Mouse (Mus musculus) kidney, postnatal 0 days (tissue): Measurements from ENCODE around the gene Actr8. TPM values are rescaled to one million over a fixed set of nuclear protein-coding genes. Genes with fewer than 3 reads are reported as not detected.
A peak's percentile ranks its signal among the peaks of the same experiment; 100 is the strongest.

ENCODE experiments used
- ATAC-seq: fragments of 200-750 bp; cut with Nextera tagmentation; replicated peaks from 2 replicates; pipeline ENCODE4 v1.8.0; 2017; ENCODE audit warnings: low read depth, moderate number of reproducible peaks, moderate TSS enrichment, moderate library complexity; ENCODE audit not compliant: low FRiP score
- DNase-seq: peaks from one replicate; pipeline ENCODE4 v3.0.0-alpha.2; 2016; ENCODE audit warnings: low spot score
- H3K27ac ChIP-seq: fragments of 300-500 bp; sonication (generic); 2 replicates; pipeline ENCODE4 v1.5.1; 2014; ENCODE audit warnings: mild to moderate bottlenecking
- H3K27me3 ChIP-seq: fragments of 300-500 bp; sonication (generic); 2 replicates; pipeline ENCODE4 v1.6.1; 2014; ENCODE audit warnings: low read length, mixed read lengths; ENCODE audit not compliant: insufficient read depth
- H3K36me3 ChIP-seq: fragments of 300-500 bp; sonication (generic); 2 replicates; pipeline ENCODE4 v1.6.1; 2014; ENCODE audit warnings: low read length, mixed read lengths; ENCODE audit not compliant: insufficient read depth
- H3K4me1 ChIP-seq: fragments of 300-500 bp; sonication (generic); replicated peaks from 2 replicates; pipeline ENCODE4 v1.6.1; 2014; ENCODE audit warnings: antibody characterized with exemption, low read length, mixed read lengths; ENCODE audit not compliant: insufficient read depth
- H3K4me2 ChIP-seq: fragments of 300-500 bp; sonication (generic); 2 replicates; pipeline ENCODE4 v1.6.1; 2014; ENCODE audit warnings: mild to moderate bottlenecking, low read length, moderate library complexity, mixed read lengths
- H3K4me3 ChIP-seq: fragments of 300-500 bp; sonication (generic); replicated peaks from 2 replicates; pipeline ENCODE4 v1.5.1; 2014; ENCODE audit warnings: low read depth, low read length
- H3K9ac ChIP-seq: fragments of 300-500 bp; sonication (generic); 2 replicates; pipeline ENCODE4 v1.6.1; 2014; ENCODE audit warnings: low read depth, low read length
- H3K9me3 ChIP-seq: fragments of 300-500 bp; sonication (generic); replicated peaks from 2 replicates; pipeline ENCODE4 v1.6.1; 2016; ENCODE audit warnings: low read length, inconsistent platforms, mixed read lengths
- CTCF ChIP-seq: IDR thresholded peaks from 2 replicates; pipeline ENCODE4 v1.5.1; 2016; ENCODE audit warnings: antibody characterized with exemption, low read depth, mild to moderate bottlenecking, moderate library complexity
- WGBS: fragments of 180-500 bp; shearing (Covaris S2); extraction: QIAGEN DNeasy Blood & Tissue Kit; methylation state at CpG from one replicate; pipeline ENCODE4 v1.1.7; 2014; 5-methylcytosine and 5-hydroxymethylcytosine counted together
- polyA plus RNA-seq: library from polyadenylated mRNA; unstranded; fragments of >200 nt; fragmentation: Nextera tagmentation; extraction: Ambion mirVana; gene quantifications from 2 replicates; pipeline ENCODE4 v1.2.1, GENCODE M21; 2015

Actr8 gene
- polyA plus RNA-seq, 1 experiment from 2014 or later = 49.4 TPM

DNA sequence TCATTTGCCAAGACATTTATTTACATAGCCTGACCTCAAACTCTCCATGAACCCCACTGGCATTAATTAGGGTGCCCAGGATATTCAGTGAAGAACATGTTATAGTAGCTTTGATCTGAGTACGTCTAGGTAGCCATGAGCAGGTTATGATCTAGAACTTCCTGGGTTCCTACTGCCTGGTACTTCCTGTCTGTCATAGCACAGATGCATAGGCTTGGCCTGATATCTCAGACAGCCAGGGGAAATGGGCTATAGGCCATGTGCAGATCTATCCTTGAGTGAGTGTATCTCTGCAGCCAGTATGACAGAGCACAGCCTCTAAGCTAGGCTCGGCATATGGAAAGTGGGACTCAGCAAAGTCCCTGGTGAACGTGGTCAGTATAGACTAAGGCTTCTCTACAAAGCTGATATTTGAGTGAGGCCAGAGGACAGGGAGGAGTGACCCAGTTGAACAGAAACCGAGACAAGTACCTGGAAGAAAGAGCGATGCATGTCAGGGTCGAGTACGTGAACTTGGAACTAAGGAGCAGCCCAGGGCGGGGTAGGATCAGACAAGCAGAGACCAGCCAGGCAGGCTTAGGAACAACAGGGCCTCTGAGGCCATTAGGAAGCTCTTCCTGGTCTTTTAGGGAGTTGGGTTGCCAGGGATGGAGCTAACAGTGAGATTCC, 39.8 kb downstream of the Actr8 start:
- DNase-seq (no peak), ATAC-seq (no peak)
- Histone ChIP-seq H3K4me3 (no peak overlapping the region), H3K9ac (no peak overlapping the region), H3K27ac (no peak overlapping the region), H3K36me3 (no peaks in the 10 kb centered on the region), H3K27me3 (no peaks in the 10 kb centered on the region), H3K4me1 (no peaks in the 10 kb centered on the region), H3K4me2 (no peak overlapping the region), H3K9me3 (no peaks in the 10 kb centered on the region)
- TF ChIP-seq CTCF = no peak
- 80% methylated on average over 8 of the region's 8 CpGs for WGBS

DNA sequence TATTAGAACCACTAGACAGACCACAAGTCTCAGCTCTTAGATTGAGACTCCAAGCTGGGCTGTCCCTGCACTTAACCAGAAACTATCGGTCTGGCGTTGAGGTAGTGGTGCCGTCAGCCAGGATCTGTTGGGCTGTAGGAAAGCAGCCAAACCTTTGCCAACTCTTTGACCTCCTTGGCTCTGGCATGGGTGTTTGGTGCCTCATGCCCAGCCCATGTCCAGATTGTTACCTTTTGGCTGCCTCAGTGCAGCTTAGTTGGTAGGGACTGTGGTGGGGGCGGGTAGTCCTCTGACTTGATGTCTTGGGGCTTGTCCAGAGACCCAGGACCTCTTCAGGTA, 40.3 kb downstream of the Actr8 start:
- Histone ChIP-seq H3K4me3 (no peak overlapping the region), H3K4me1 (no peaks in the 10 kb centered on the region), H3K9me3 (no peaks in the 10 kb centered on the region), H3K27ac (no peak overlapping the region), H3K36me3 (no peaks in the 10 kb centered on the region), H3K4me2 (no peak overlapping the region), H3K27me3 (no peaks in the 10 kb centered on the region), H3K9ac (no peak overlapping the region)
- WGBS = 96% methylated on average over 4 of the region's 4 CpGs
- no peak for TF ChIP-seq CTCF
- ATAC-seq (no peak), DNase-seq (no peak)

DNA sequence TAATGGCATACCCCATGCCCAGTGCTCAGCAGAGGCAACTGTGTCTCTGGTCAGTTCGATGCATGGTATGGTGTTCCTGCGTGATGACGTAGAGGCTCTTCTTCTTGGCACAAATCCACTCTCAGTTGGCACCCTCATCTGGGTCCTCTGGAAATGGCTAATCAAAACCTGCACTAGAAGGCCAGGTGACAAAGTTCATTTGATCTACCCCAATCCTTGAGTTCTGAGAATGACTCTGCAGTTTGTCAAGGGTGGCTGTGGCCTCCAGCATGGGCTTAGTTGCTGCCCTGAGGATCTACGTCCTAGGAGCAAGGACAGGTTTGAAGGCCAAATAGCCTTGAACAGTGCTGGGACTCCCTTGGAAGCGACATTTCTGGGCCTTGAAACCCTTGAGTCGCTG, 40.7 kb downstream of the Actr8 start:
- H3K9me3 ChIP-seq = no peaks in the 10 kb centered on the region
- H3K36me3 ChIP-seq = no peaks in the 10 kb centered on the region
- ATAC-seq = no peak
- WGBS = 92% methylated on average over 6 of the region's 6 CpGs
- H3K27me3 ChIP-seq = no peaks in the 10 kb centered on the region
- no peak for TF ChIP-seq CTCF
- no peak for DNase-seq
- no peak overlapping the region for H3K4me3 ChIP-seq
- no peaks in the 10 kb centered on the region for H3K4me1 ChIP-seq
- H3K9ac ChIP-seq = no peak overlapping the region
- H3K4me2 ChIP-seq = no peak overlapping the region
- peak overlapping the region; percentile 60; the same call in 1 of the 2 replicates for H3K27ac ChIP-seq

DNA sequence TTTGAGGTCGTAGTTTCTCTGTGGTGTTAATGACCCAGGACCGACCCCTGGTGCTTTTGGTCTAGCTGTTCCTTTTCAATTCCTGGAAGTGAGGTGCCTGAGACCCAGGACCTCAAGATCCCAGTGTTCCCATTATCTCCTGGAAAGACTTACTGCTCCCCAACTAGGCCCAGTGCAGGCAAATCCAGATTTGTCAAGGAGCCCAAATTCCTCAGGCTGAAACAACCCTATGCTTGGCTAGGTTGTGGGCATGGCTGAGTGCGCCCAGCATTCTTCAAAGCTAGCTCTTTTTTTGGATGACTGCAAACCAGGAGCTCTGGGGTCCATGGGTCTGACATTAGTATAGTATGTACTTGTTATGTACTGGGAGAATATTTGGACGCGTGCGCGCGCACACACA, 41.2 kb downstream of the Actr8 start:
- 88% methylated on average over 8 of the region's 8 CpGs for WGBS
- Histone ChIP-seq H3K36me3 (no peaks in the 10 kb centered on the region), H3K4me3 (no peak overlapping the region), H3K4me1 (no peaks in the 10 kb centered on the region), H3K9ac (no peak overlapping the region), H3K27ac (peak overlapping the region; percentile 60; the same call in 1 of the 2 replicates), H3K9me3 (no peaks in the 10 kb centered on the region), H3K27me3 (no peaks in the 10 kb centered on the region), H3K4me2 (no peak overlapping the region)
- DNase-seq (no peak), ATAC-seq (peak; percentile 54; the same call in 1 of the 2 replicates)
- TF ChIP-seq CTCF = no peak

DNA sequence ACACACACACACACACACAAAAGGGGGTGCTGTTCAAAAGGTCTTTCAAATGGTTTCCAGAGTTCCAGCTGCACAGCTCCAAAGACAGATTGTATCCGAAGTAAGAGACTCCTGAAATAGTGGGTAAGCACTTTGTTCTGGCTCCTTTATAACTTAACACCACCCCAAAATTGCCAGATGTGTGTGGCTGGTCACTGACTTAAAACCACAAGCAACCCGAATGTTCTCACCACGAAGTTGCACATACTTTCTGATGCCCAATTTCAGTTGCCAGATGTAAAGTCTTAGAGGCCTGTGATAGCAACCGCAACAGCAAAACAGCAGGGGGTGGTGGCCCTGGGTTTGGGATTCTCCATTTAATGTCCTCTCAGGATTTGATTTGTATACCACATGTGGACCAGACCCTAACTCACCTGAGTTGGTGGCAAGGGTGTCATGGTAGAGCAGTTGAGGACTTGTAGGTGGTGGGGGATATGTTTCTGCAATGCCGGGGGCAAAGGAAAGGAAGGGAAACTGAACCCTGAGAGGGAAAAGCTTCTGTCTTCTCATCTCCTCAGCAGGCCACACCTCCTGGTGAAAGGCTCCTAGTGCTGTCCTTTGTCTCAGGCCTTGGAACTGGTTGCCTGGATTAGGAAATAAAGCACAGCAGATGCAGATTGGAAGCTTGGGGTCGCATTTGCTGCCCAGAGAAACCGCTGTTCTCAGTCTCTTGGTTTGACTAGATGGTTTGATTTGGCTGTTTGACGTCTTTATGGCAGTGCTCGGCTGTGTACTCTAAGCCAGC, 41.8 kb downstream of the Actr8 start:
- DNase-seq (no peak), ATAC-seq (no peak)
- Histone ChIP-seq H3K4me2 (no peak overlapping the region), H3K9me3 (no peaks in the 10 kb centered on the region), H3K9ac (no peak overlapping the region), H3K4me1 (no peaks in the 10 kb centered on the region), H3K27ac (no peak overlapping the region), H3K4me3 (no peak overlapping the region), H3K27me3 (no peaks in the 10 kb centered on the region), H3K36me3 (no peaks in the 10 kb centered on the region)
- TF ChIP-seq CTCF = no peak
- WGBS = 51% methylated on average over 9 of the region's 9 CpGs

DNA sequence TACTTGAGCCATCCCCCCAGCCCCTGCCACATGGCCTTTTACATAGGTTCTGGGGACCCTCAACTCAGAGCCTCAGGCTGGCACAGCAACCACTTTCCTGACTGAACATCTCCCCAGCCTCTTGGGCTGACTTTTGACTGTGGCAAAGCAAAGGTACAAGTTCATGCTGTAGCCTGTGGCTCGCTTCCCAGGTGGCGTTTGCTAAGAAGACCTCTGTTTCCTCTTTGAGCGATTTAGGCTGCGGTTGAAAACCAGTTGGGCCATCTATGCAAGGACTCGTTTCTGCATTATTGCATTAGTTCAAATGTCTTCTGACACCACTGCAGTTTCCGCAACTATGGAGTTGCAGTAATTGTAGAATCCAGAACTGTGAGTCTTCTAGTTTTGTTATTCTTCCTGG, 44.3 kb downstream of the Actr8 start:
- Histone ChIP-seq H3K4me1 (no peaks in the 10 kb centered on the region), H3K27me3 (no peaks in the 10 kb centered on the region), H3K27ac (no peak overlapping the region), H3K4me3 (no peak overlapping the region), H3K9me3 (no peaks in the 10 kb centered on the region), H3K9ac (no peak overlapping the region), H3K4me2 (no peak overlapping the region), H3K36me3 (no peaks in the 10 kb centered on the region)
- ATAC-seq (no peak), DNase-seq (no peak)
- WGBS = 92% methylated on average over 6 of the region's 6 CpGs
- TF ChIP-seq CTCF = no peak
